Mouse (Mus musculus): ENCODE data around the gene Ptprg.

DNA sequence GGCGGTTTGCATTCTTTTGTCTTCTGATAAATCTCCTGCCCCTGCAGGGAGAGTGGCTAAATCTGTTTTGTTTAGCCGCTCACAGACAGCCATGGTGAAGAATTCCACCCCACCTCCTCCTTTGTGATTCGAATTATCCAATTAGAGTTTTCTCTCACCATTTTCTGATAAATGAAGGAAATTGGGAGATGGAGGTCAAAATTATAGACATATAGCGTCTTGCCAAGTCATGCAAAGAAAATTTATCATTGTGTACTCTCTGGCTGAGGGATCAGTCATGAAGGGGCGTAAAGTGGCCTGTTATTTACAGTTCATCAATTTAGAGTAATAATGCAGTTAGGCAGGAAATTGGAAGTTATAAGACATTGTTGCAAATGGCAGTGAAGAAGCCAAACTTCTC lies 168.8 kb downstream of the Ptprg start:
- TF ChIP-seq CTCF (conservative IDR thresholded peaks at IDR 0.05; ENCODE audit: low read length) = no peak
- TF ChIP-seq POU5F1 (IDR thresholded peaks at IDR 0.05; ENCODE audit: borderline replicate concordance, low read length) = no peak
- no peak for TF ChIP-seq NANOG (IDR thresholded peaks at IDR 0.05; ENCODE audit: borderline replicate concordance, low read length)

Measured in E14TG2a.4 (cell line).